ENCODE assay signal across 20 mouse cellular contexts in genomic region chr6:3664147-3664716, GRCm38 (mm10).
DNase-seq lines count a peak whose midpoint lies in the region; ATAC-seq and TF ChIP-seq lines count a peak whose summit lies in the region.
"Had no signal": no experiment of that assay in that cellular context is flagged by ENCODE, and none has a peak within 500 bp of the region (broad histone marks: within the 10 kb centered on the region; RNA-seq: fewer than 3 reads in every experiment).

No protein-coding gene starts in this region.

- no peaks in the 10 kb centered on the region for H3K9me3 ChIP-seq in kidney, embryonic 15.5 days (replicated peaks)
- H3K9me3 ChIP-seq in stomach, embryonic 14.5 days (ENCODE audit: control insufficient read depth, low read depth, low read length): no peaks in the 10 kb centered on the region
- no peaks in the 10 kb centered on the region for H3K9me3 ChIP-seq in stomach, postnatal 0 days (ENCODE audit: control insufficient read depth, low read length)
- no peaks in the 10 kb centered on the region for H3K9me3 ChIP-seq in intestine, postnatal 0 days (ENCODE audit: control insufficient read depth)
- H3K9me3 ChIP-seq: embryonic facial prominence, embryonic 13.5 days; forebrain, embryonic 12.5 days; heart, embryonic 10.5 days; hindbrain, embryonic 12.5 days had no signal

- H3K9ac ChIP-seq in kidney, embryonic 15.5 days: no peak overlapping the region
- H3K9ac ChIP-seq in stomach, embryonic 14.5 days (replicated peaks; ENCODE audit: low read depth, low read length): no peak overlapping the region
- no peak overlapping the region for H3K9ac ChIP-seq in stomach, postnatal 0 days (ENCODE audit: low read length)
- H3K9ac ChIP-seq in intestine, postnatal 0 days (ENCODE audit: low read depth, low read length): no peak overlapping the region
- H3K9ac ChIP-seq: embryonic facial prominence, embryonic 13.5 days; forebrain, embryonic 12.5 days; hindbrain, embryonic 12.5 days had no signal

- H3K27ac ChIP-seq in kidney, embryonic 15.5 days: no peak overlapping the region
- no peak overlapping the region for H3K27ac ChIP-seq in stomach, embryonic 14.5 days (ENCODE audit: low read length)
- H3K27ac ChIP-seq in stomach, postnatal 0 days (replicated peaks): no peak overlapping the region
- no peak overlapping the region for H3K27ac ChIP-seq in intestine, postnatal 0 days (ENCODE audit: low read depth, low read length)
- H3K27ac ChIP-seq: embryonic facial prominence, embryonic 13.5 days; forebrain, embryonic 12.5 days; heart, embryonic 10.5 days; hindbrain, embryonic 12.5 days had no signal

- H3K36me3 ChIP-seq in kidney, embryonic 15.5 days: no peaks in the 10 kb centered on the region
- H3K36me3 ChIP-seq in stomach, embryonic 14.5 days (ENCODE audit: control insufficient read depth, insufficient read depth, low read length): no peaks in the 10 kb centered on the region
- H3K36me3 ChIP-seq in stomach, postnatal 0 days (ENCODE audit: control insufficient read depth, insufficient read depth, low read length): no peaks in the 10 kb centered on the region
- H3K36me3 ChIP-seq in intestine, postnatal 0 days (ENCODE audit: control insufficient read depth, insufficient read depth): no peaks in the 10 kb centered on the region
- H3K36me3 ChIP-seq: embryonic facial prominence, embryonic 13.5 days; forebrain, embryonic 12.5 days; heart, embryonic 10.5 days; hindbrain, embryonic 12.5 days had no signal

- peak; percentile 43; the same call in 1 of the 2 replicates for ATAC-seq in kidney, embryonic 15.5 days (replicated peaks; ENCODE audit: low FRiP score)
- ATAC-seq in stomach, embryonic 14.5 days (ENCODE audit: insufficient number of reproducible peaks, insufficient read depth, low FRiP score, low read depth): peak; percentile 90
- ATAC-seq in stomach, postnatal 0 days (ENCODE audit: low FRiP score, low TSS enrichment): no peak
- peak; percentile 73 for ATAC-seq in intestine, postnatal 0 days
- ATAC-seq: forebrain, embryonic 16.5 days had no signal

- H3K4me3 ChIP-seq in kidney, embryonic 15.5 days (replicated peaks): no peak overlapping the region
- no peak overlapping the region for H3K4me3 ChIP-seq in stomach, embryonic 14.5 days (ENCODE audit: low read depth, low read length)
- H3K4me3 ChIP-seq in stomach, postnatal 0 days (ENCODE audit: low read depth, low read length): no peak overlapping the region
- no peak overlapping the region for H3K4me3 ChIP-seq in intestine, postnatal 0 days (ENCODE audit: low read depth, low read length)
- H3K4me3 ChIP-seq: embryonic facial prominence, embryonic 13.5 days; forebrain, embryonic 12.5 days; heart, embryonic 10.5 days; hindbrain, embryonic 12.5 days had no signal

- H3K27me3 ChIP-seq in kidney, embryonic 15.5 days: no peaks in the 10 kb centered on the region
- H3K27me3 ChIP-seq in stomach, embryonic 14.5 days (ENCODE audit: control insufficient read depth, insufficient read depth, low read length): no peaks in the 10 kb centered on the region
- no peaks in the 10 kb centered on the region for H3K27me3 ChIP-seq in stomach, postnatal 0 days (ENCODE audit: control insufficient read depth, insufficient read depth, low read length)
- no peaks in the 10 kb centered on the region for H3K27me3 ChIP-seq in intestine, postnatal 0 days (replicated peaks; ENCODE audit: control insufficient read depth, insufficient read depth, low read length)
- H3K27me3 ChIP-seq: embryonic facial prominence, embryonic 13.5 days; forebrain, embryonic 12.5 days; hindbrain, embryonic 12.5 days had no signal

- H3K4me1 ChIP-seq in kidney, embryonic 15.5 days: no peaks in the 10 kb centered on the region
- H3K4me1 ChIP-seq in stomach, embryonic 14.5 days (ENCODE audit: control insufficient read depth, insufficient read depth, low read length): no peaks in the 10 kb centered on the region
- H3K4me1 ChIP-seq in stomach, postnatal 0 days (replicated peaks; ENCODE audit: control insufficient read depth, insufficient read depth): no peaks in the 10 kb centered on the region
- H3K4me1 ChIP-seq in intestine, postnatal 0 days (replicated peaks; ENCODE audit: control insufficient read depth, insufficient read depth, low read length): no peaks in the 10 kb centered on the region
- H3K4me1 ChIP-seq: embryonic facial prominence, embryonic 13.5 days; forebrain, embryonic 12.5 days; heart, embryonic 10.5 days; hindbrain, embryonic 12.5 days had no signal

- intact Hi-C loops in left cerebral cortex, postnatal 25 days (cut with DNase I): no loop called here

- no peak for DNase-seq in kidney, postnatal 4 days
- no peak for DNase-seq in stomach, postnatal 0 days (ENCODE audit: low spot score)
- DNase-seq in B cell, adult 2 months: no peak
- DNase-seq in left cerebral cortex, postnatal 25 days (ENCODE audit: low spot score in 2 of 2): no peak
- DNase-seq: adrenal gland, postnatal 14 days; cerebellum, adult 18-20 months; cerebellum, adult 9-11 months; cerebellum, postnatal 36 days; gastrocnemius, postnatal 10 days; heart, adult 18-20 months; heart, postnatal 10 days; heart, postnatal 4 days had no signal

- no peak for TF ChIP-seq EP300 in stomach, postnatal 0 days (optimal IDR thresholded peaks at IDR 0.05)

- H3K4me2 ChIP-seq in kidney, embryonic 15.5 days: no peak overlapping the region
- H3K4me2 ChIP-seq in stomach, embryonic 14.5 days (replicated peaks; ENCODE audit: low read depth, low read length): no peak overlapping the region
- no peak overlapping the region for H3K4me2 ChIP-seq in stomach, postnatal 0 days (replicated peaks; ENCODE audit: low read depth)
- H3K4me2 ChIP-seq in intestine, postnatal 0 days (replicated peaks; ENCODE audit: low read depth): 0 out of 2 replicates have a peak overlapping the region, but pooled peaks have one; percentile 17
- H3K4me2 ChIP-seq: embryonic facial prominence, embryonic 13.5 days; forebrain, embryonic 12.5 days; hindbrain, embryonic 12.5 days had no signal

- no peak for TF ChIP-seq CTCF in stomach, postnatal 0 days (IDR thresholded peaks at IDR 0.05; ENCODE audit: low read depth)
- TF ChIP-seq CTCF in intestine, postnatal 0 days (IDR thresholded peaks at IDR 0.05; ENCODE audit: low read depth): no peak

- WGBS in kidney, embryonic 15.5 days: 74% methylated on average over 10 of the region's 10 CpGs
- WGBS in stomach, embryonic 14.5 days: 62% methylated on average over 10 of the region's 10 CpGs
- WGBS in stomach, postnatal 0 days: 53% methylated on average over 10 of the region's 10 CpGs
- WGBS in intestine, postnatal 0 days: 40% methylated on average over 10 of the region's 10 CpGs
